Mouse (Mus musculus) heart, adult 2 months (tissue): Measurements from ENCODE around the gene Myadm.

ENCODE experiments used
- CTCF ChIP-seq: fragments of 200-600 bp; IDR thresholded peaks from 2 replicates; pipeline ENCODE4 v1.8.1; 2022; ENCODE audit warnings: antibody characterized with exemption, mild to moderate bottlenecking, moderate library complexity
- POLR2A ChIP-seq: fragments of 200-500 bp; IDR thresholded peaks from 2 replicates; pipeline ENCODE4 v1.6.1; 2011; ENCODE audit warnings: mild to moderate bottlenecking, low read depth, low read length, control low read depth; ENCODE audit not compliant: insufficient read depth

GRCm38 (mm10) chr7:3347366-3348287 lies 58.7 kb downstream of the Myadm start:
- TF ChIP-seq POLR2A (no peak), CTCF (no peak)
